Mouse (Mus musculus) lung, embryonic 14.5 days (tissue): ENCODE data around the gene Sde2. TPM values are rescaled to one million over a fixed set of nuclear protein-coding genes. Genes with fewer than 3 reads are reported as not detected.

ENCODE experiments used
- ATAC-seq: fragments of 200-750 bp; cut with Nextera tagmentation; 2 replicates; pipeline ENCODE4 v1.8.0; 2017; ENCODE audit warnings: mild to moderate bottlenecking, moderate TSS enrichment, moderate library complexity; ENCODE audit not compliant: insufficient read depth
- DNase-seq: peaks from one replicate; pipeline ENCODE4 v3.0.0-alpha.2; 2015
- H3K27ac ChIP-seq: fragments of 300-500 bp; sonication (generic); 2 replicates; pipeline ENCODE4 v1.5.1; 2014; ENCODE audit warnings: low read depth, mild to moderate bottlenecking, moderate library complexity
- H3K27me3 ChIP-seq: fragments of 300-500 bp; sonication (generic); 2 replicates; pipeline ENCODE4 v1.6.1; 2014; ENCODE audit warnings: low read length, control low read depth; ENCODE audit not compliant: insufficient read depth
- H3K36me3 ChIP-seq: fragments of 300-500 bp; sonication (generic); 2 replicates; pipeline ENCODE4 v1.6.1; 2014; ENCODE audit warnings: control low read depth; ENCODE audit not compliant: insufficient read depth
- H3K4me1 ChIP-seq: fragments of 300-500 bp; sonication (generic); 2 replicates; pipeline ENCODE4 v1.6.1; 2014; ENCODE audit warnings: antibody characterized with exemption, control low read depth; ENCODE audit not compliant: insufficient read depth
- H3K4me2 ChIP-seq: fragments of 300-500 bp; sonication (generic); 2 replicates; pipeline ENCODE4 v1.6.1; 2014; ENCODE audit warnings: mild to moderate bottlenecking
- H3K4me3 ChIP-seq: fragments of 300-500 bp; sonication (generic); 2 replicates; pipeline ENCODE4 v1.5.1; 2014; ENCODE audit warnings: low read depth, low read length
- H3K9ac ChIP-seq: fragments of 300-500 bp; sonication (generic); 2 replicates; pipeline ENCODE4 v1.6.1; 2014
- H3K9me3 ChIP-seq: fragments of 300-500 bp; sonication (generic); 2 replicates; pipeline ENCODE4 v1.6.1; 2016; ENCODE audit warnings: low read depth, low read length, control low read depth
- CTCF ChIP-seq: IDR thresholded peaks from 2 replicates; pipeline ENCODE4 v1.5.1; 2016; ENCODE audit warnings: antibody characterized with exemption, low read depth
- WGBS: fragments of 180-500 bp; shearing (Covaris S2); extraction: QIAGEN DNeasy Blood & Tissue Kit; methylation state at CpG from one replicate; pipeline ENCODE4 v1.1.7; 2014; 5-methylcytosine and 5-hydroxymethylcytosine counted together
- polyA plus RNA-seq: library from polyadenylated mRNA; unstranded; fragments of >200 nt; fragmentation: Nextera tagmentation; extraction: Ambion mirVana; gene quantifications from 2 replicates; pipeline ENCODE4 v1.2.1, GENCODE M21; 2014

Gene Sde2
- polyA plus RNA-seq, 1 experiment from 2014 or later, result 35.9 TPM

- no peak overlapping the region for H3K4me2 ChIP-seq
- H3K9me3 ChIP-seq, result no peaks in the 10 kb centered on the region
- no peaks in the 10 kb centered on the region for H3K27me3 ChIP-seq
- H3K9ac ChIP-seq, result no peak overlapping the region
- ATAC-seq, result no peak
- no peaks in the 10 kb centered on the region for H3K36me3 ChIP-seq
- H3K27ac ChIP-seq, result no peak overlapping the region
- no peak for TF ChIP-seq CTCF
- H3K4me3 ChIP-seq, result no peak overlapping the region
- whole genome bisulfite sequencing, result 87% methylated on average over 5 of the region's 5 CpGs
- no peaks in the 10 kb centered on the region for H3K4me1 ChIP-seq
- no peak for DNase-seq
Measured at GRCm38 (mm10) chr1:180822276-180822675, 28.7 kb upstream of the Sde2 start.

- Histone ChIP-seq H3K36me3 (no peaks in the 10 kb centered on the region), H3K4me1 (no peaks in the 10 kb centered on the region), H3K9ac (no peak overlapping the region), H3K9me3 (no peaks in the 10 kb centered on the region), H3K4me3 (no peak overlapping the region), H3K27me3 (no peaks in the 10 kb centered on the region), H3K27ac (no peak overlapping the region), H3K4me2 (no peak overlapping the region)
- no peak for TF ChIP-seq CTCF
- DNase-seq, result no peak
- 73% methylated on average over 3 of the region's 3 CpGs for WGBS
- ATAC-seq, result no peak
Measured at GRCm38 (mm10) chr1:180823716-180824115, 27.2 kb upstream of the Sde2 start.

GRCm38 (mm10) chr1:180824721-180825120 lies 26.2 kb upstream of the Sde2 start:
- Histone ChIP-seq H3K4me1 (no peaks in the 10 kb centered on the region), H3K4me2 (no peak overlapping the region), H3K9ac (no peak overlapping the region), H3K4me3 (no peak overlapping the region), H3K9me3 (no peaks in the 10 kb centered on the region), H3K27ac (no peak overlapping the region), H3K36me3 (no peaks in the 10 kb centered on the region), H3K27me3 (no peaks in the 10 kb centered on the region)
- DNase-seq, result no peak
- WGBS, result 58% methylated on average over 3 of the region's 3 CpGs
- ATAC-seq, result no peak
- no peak for TF ChIP-seq CTCF

GRCm38 (mm10) chr1:180826634-180827033 lies 24.3 kb upstream of the Sde2 start:
- H3K4me2 ChIP-seq, result no peak overlapping the region
- WGBS, result 95% methylated on average over 4 of the region's 4 CpGs
- no peaks in the 10 kb centered on the region for H3K9me3 ChIP-seq
- H3K36me3 ChIP-seq, result no peaks in the 10 kb centered on the region
- H3K4me1 ChIP-seq, result peaks cover 6% of the 10 kb centered on the region; the same call in 1 of the 2 replicates
- no peak for ATAC-seq
- no peaks in the 10 kb centered on the region for H3K27me3 ChIP-seq
- no peak for TF ChIP-seq CTCF
- no peak overlapping the region for H3K4me3 ChIP-seq
- no peak overlapping the region for H3K27ac ChIP-seq
- no peak for DNase-seq
- H3K9ac ChIP-seq, result no peak overlapping the region

- H3K27me3 ChIP-seq, result no peaks in the 10 kb centered on the region
- no peak for TF ChIP-seq CTCF
- 78% methylated on average over 11 of the region's 11 CpGs for WGBS
- 0 out of 2 replicates have a peak, but pooled peaks have one; percentile 24 for ATAC-seq
- no peaks in the 10 kb centered on the region for H3K9me3 ChIP-seq
- peak overlapping the region; percentile 4; the same call in 1 of the 2 replicates for H3K4me2 ChIP-seq
- H3K4me1 ChIP-seq, result peaks cover 6% of the 10 kb centered on the region; the same call in 1 of the 2 replicates
- H3K36me3 ChIP-seq, result no peaks in the 10 kb centered on the region
- no peak overlapping the region for H3K4me3 ChIP-seq
- no peak for DNase-seq
- H3K27ac ChIP-seq, result no peak overlapping the region
- H3K9ac ChIP-seq, result no peak overlapping the region
Measured at GRCm38 (mm10) chr1:180829775-180830174, 21.2 kb upstream of the Sde2 start.

GRCm38 (mm10) chr1:180830175-180830574 lies 20.8 kb upstream of the Sde2 start:
- H3K27me3 ChIP-seq, result no peaks in the 10 kb centered on the region
- no peaks in the 10 kb centered on the region for H3K36me3 ChIP-seq
- 74% methylated on average over 11 of the region's 11 CpGs for WGBS
- H3K4me3 ChIP-seq, result no peak overlapping the region
- TF ChIP-seq CTCF, result no peak
- no peak overlapping the region for H3K27ac ChIP-seq
- ATAC-seq (peak; percentile 31; the same call in 1 of the 2 replicates), DNase-seq (no peak)
- H3K9ac ChIP-seq, result 0 out of 2 replicates have a peak overlapping the region, but pooled peaks have one; percentile 16
- no peak overlapping the region for H3K4me2 ChIP-seq
- H3K4me1 ChIP-seq, result peaks cover 6% of the 10 kb centered on the region; the same call in 1 of the 2 replicates
- no peaks in the 10 kb centered on the region for H3K9me3 ChIP-seq

GRCm38 (mm10) chr1:180830588-180831346 lies 20.2 kb upstream of the Sde2 start:
- Histone ChIP-seq H3K9me3 (no peaks in the 10 kb centered on the region), H3K36me3 (no peaks in the 10 kb centered on the region), H3K4me1 (peaks cover 6% of the 10 kb centered on the region; the same call in 1 of the 2 replicates), H3K4me3 (no peak overlapping the region), H3K27me3 (no peaks in the 10 kb centered on the region), H3K4me2 (no peak overlapping the region), H3K27ac (no peak overlapping the region), H3K9ac (0 out of 2 replicates have a peak overlapping the region, but pooled peaks have one; percentile 16)
- TF ChIP-seq CTCF, result no peak
- ATAC-seq (no peak), DNase-seq (no peak)
- WGBS, result 21% methylated on average over 14 of the region's 14 CpGs
